Mouse (Mus musculus) liver, embryonic 16.5 days (tissue): ENCODE data around the gene Ckap4. TPM values are rescaled to one million over a fixed set of nuclear protein-coding genes. Genes with fewer than 3 reads are reported as not detected.

Experiments
- ATAC-seq: fragments of 200-750 bp; cut with Nextera tagmentation; 2 replicates; pipeline ENCODE4 v1.8.0; 2017; ENCODE audit warnings: low read depth, mild to moderate bottlenecking, moderate number of reproducible peaks, moderate library complexity
- H3K27ac ChIP-seq: fragments of 300-500 bp; sonication (generic); 2 replicates; pipeline ENCODE4 v1.5.1; 2014; ENCODE audit warnings: mild to moderate bottlenecking, low read length
- H3K27me3 ChIP-seq: fragments of 300-500 bp; sonication (generic); 2 replicates; pipeline ENCODE4 v1.6.1; 2014; ENCODE audit warnings: low read depth, low read length, mixed read lengths; ENCODE audit not compliant: control insufficient read depth, insufficient read depth
- H3K36me3 ChIP-seq: fragments of 300-500 bp; sonication (generic); 2 replicates; pipeline ENCODE4 v1.6.1; 2014; ENCODE audit warnings: mild to moderate bottlenecking; ENCODE audit not compliant: control insufficient read depth, insufficient read depth
- H3K4me1 ChIP-seq: fragments of 300-500 bp; sonication (generic); 2 replicates; pipeline ENCODE4 v1.6.1; 2014; ENCODE audit warnings: low read depth, low read length, mixed read lengths; ENCODE audit not compliant: control insufficient read depth
- H3K4me2 ChIP-seq: fragments of 300-500 bp; sonication (generic); 2 replicates; pipeline ENCODE4 v1.6.1; 2014; ENCODE audit warnings: low read depth, low read length, mixed read lengths
- H3K4me3 ChIP-seq: fragments of 300-500 bp; sonication (generic); 2 replicates; pipeline ENCODE4 v1.5.1; 2014; ENCODE audit warnings: low read depth, mild to moderate bottlenecking, low read length
- H3K9ac ChIP-seq: fragments of 300-500 bp; sonication (generic); 2 replicates; pipeline ENCODE4 v1.6.1; 2014; ENCODE audit warnings: low read depth, low read length
- H3K9me3 ChIP-seq: fragments of 300-500 bp; sonication (generic); replicated peaks from 2 replicates; pipeline ENCODE4 v1.6.1; 2016; ENCODE audit warnings: low read length; ENCODE audit not compliant: control insufficient read depth
- WGBS: fragments of 180-500 bp; shearing (Covaris S2); extraction: QIAGEN DNeasy Blood & Tissue Kit; methylation state at CpG from one replicate; pipeline ENCODE4 v1.1.7; 2014; ENCODE audit not compliant: insufficient replicate concordance; 5-methylcytosine and 5-hydroxymethylcytosine counted together
- polyA plus RNA-seq: library from polyadenylated mRNA; unstranded; fragments of >200 nt; fragmentation: Nextera tagmentation; extraction: Ambion mirVana; gene quantifications from 2 replicates; pipeline ENCODE4 v1.2.1, GENCODE M21; 2015

Gene Ckap4
- polyA plus RNA-seq = 5.1 and 7.4 TPM in 2 replicates

DNA sequence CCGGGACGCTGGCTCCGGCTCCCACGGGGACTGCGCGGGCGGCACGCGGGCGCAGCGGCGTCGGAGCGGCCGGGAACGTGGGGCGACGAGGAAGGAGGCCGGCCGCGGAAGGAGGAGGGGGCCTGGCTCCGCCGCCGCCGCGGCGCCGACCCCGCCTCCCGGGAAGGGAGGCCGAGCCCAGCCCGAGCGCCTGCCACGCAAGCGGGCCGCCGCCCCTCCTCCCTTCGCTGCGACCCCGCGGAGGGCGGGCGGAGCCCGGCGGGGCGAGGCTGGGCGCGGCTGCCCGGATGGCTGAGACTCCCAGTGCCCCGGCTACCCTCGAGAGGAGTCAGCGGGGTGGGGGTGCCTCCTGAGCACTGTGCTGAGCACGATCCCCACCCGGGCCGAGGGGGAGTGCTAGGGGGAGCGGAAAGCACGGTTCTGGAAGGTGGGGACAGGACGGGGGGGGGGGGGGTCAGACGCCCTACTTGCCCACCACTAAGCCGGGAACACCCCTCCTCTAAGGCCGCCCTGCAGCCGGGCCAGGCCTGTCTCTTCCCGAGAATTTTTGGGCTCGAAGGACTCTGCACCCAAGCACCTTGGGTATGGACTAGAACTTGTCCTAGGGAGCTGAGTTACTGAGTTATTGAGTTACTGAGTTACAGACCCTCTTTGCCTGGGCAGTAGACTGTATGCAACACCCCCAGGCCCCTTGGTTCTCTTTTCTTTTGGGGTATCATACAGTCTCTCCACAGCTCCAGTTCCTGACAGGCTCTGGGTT, at the start of gene Ckap4:
Gene Ckap4, minus strand, starts transcription at position 151 of the 760 bp plus-strand sequence.
- peak within 1 kb of the TSS; percentile 62 for H3K9ac ChIP-seq
- WGBS = under 1% methylated on average over 25 of the region's 64 CpGs
- H3K4me3 ChIP-seq = peak within 1 kb of the TSS; percentile 64
- H3K36me3 ChIP-seq = no peaks in the 10 kb centered on the region
- H3K4me1 ChIP-seq = no peaks in the 10 kb centered on the region
- H3K27ac ChIP-seq = peak within 1 kb of the TSS; percentile 45
- H3K27me3 ChIP-seq = peaks cover 44% of the 10 kb centered on the region
- ATAC-seq = peak; percentile 73
- no peaks in the 10 kb centered on the region for H3K9me3 ChIP-seq
- peak within 1 kb of the TSS; percentile 56 for H3K4me2 ChIP-seq

DNA sequence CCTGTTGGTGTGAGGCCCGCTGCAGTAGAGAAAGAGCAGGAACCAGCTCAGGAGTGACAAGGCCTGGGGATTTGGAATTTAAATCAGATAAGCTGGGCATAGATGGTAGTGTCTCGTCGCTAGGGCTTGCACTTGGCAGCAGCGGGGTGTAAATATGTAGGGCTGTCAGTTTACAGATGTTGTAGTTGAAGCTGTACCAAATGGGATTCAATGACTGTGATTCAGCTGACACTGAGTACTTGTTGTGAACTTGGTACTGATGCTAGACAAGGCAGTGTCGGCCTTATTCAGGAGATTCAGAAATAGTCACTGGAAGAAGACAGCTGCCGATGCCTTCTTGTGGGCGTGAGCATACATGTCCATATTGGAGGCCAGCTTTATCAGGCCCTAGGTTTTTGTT, 48.4 kb upstream of the Ckap4 start:
- 72% methylated on average over 7 of the region's 7 CpGs for WGBS
- Histone ChIP-seq H3K9ac (no peak overlapping the region), H3K27ac (no peak overlapping the region), H3K9me3 (no peaks in the 10 kb centered on the region), H3K27me3 (no peaks in the 10 kb centered on the region), H3K36me3 (no peaks in the 10 kb centered on the region), H3K4me2 (no peak overlapping the region), H3K4me3 (no peak overlapping the region), H3K4me1 (peaks cover 18% of the 10 kb centered on the region)
- ATAC-seq = no peak

DNA sequence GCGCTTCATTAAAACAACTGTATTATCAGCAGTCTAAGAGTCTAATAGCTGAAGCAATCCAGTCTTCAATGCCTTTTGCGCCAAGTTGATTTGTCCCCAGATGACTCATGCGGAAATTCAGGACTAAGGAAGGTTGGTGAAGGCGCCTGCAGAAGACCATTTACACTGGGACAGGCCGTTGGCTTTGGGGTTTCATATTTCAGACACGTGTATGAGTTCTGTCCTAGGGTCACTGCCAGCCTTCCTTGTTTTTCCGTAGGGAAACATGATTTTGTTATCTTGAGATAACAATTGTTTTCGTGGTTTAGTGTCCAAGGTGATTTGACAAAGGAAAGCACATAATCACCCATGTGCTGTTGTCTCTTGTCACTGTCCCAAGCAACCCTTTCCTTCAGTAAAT, 47.3 kb upstream of the Ckap4 start:
- Histone ChIP-seq H3K4me2 (no peak overlapping the region), H3K4me1 (peaks cover 18% of the 10 kb centered on the region), H3K4me3 (no peak overlapping the region), H3K9me3 (no peaks in the 10 kb centered on the region), H3K27ac (no peak overlapping the region), H3K27me3 (no peaks in the 10 kb centered on the region), H3K9ac (no peak overlapping the region), H3K36me3 (no peaks in the 10 kb centered on the region)
- ATAC-seq = no peak
- WGBS = 45% methylated on average over 8 of the region's 8 CpGs

DNA sequence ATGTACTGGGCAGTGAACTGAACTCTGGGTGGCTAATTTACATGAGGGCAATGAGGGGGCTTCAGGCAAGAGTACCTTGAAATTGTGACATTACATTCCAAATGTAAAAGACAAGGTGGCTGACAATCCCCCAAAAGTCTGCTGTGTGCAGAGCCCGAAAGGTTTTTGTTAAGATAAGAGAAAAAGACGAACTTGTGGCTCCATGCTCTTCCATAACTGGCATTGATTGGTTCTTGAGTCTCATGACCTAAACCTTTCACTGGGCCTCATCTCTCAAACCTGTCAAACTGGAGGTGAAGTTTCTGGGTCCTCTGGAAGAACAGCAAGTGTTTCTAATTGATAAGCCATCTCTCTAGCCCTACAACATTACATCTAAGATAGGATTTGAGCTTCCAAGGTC, 45.7 kb upstream of the Ckap4 start:
- no peak for ATAC-seq
- H3K4me2 ChIP-seq = peak overlapping the region; percentile 87
- no peak overlapping the region; the same call in 1 of the 2 replicates for H3K9ac ChIP-seq
- no peaks in the 10 kb centered on the region for H3K36me3 ChIP-seq
- peak overlapping the region; percentile 84 for H3K4me3 ChIP-seq
- no peak overlapping the region for H3K27ac ChIP-seq
- H3K4me1 ChIP-seq = peaks cover 29% of the 10 kb centered on the region
- H3K9me3 ChIP-seq = no peaks in the 10 kb centered on the region
- 36% methylated on average over 2 of the region's 2 CpGs for WGBS
- no peaks in the 10 kb centered on the region for H3K27me3 ChIP-seq

DNA sequence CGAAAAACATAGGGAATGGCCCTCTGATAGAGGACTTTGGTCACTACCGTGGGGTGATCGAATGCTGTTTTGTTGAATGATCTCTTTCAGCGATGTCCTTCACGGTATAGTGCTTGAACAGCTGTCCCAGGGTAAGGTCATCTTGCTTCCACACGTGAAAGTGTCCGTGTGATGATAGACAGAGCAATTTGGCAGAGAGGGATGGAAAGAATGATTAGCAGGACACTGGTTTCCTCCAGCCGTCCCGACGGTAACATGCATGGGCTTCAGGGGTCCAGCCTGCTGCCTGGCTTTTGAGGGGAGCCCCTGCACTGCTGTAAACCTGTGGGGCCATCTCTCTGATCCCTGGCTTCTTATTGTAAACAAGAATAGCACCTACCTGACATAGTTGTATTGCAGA, 44.9 kb upstream of the Ckap4 start:
- H3K27me3 ChIP-seq = no peaks in the 10 kb centered on the region
- peaks cover 34% of the 10 kb centered on the region for H3K4me1 ChIP-seq

DNA sequence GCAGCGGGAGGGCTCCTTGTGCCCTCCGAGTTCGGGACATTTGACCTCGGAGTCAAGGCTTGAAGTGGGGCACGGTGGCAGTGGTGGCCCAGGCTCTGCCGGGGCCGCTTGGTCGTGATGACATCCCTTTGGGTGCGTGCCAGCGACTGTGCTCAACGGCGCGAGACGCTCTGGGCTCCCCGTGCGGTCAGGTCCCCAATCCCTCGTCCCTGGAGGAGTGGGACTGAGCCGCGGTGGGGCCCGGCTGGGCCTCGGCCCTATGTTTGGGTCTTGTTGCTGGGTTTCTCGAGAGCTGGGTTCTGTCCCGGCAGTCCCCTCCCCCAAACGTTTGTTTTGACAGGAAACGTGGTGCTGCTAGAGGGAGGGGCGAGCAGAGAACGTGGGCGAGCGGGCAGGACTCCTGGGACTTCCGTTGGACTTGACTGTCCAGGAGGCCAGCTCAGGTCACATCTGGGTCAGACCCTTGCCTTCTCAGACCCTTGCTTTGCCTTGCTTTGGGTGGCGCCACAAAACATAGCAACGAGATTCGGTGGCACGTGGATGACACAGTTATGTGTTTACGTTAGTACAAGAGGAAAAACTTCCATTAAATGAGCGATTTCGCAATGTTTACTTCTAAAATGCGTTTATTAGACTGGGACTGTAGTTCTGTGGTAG, 43.3 kb upstream of the Ckap4 start:
- no peak for ATAC-seq
- Histone ChIP-seq H3K9ac (peak overlapping the region; percentile 77), H3K27ac (peak overlapping the region; percentile 93), H3K4me2 (peak overlapping the region; percentile 87), H3K27me3 (no peaks in the 10 kb centered on the region), H3K9me3 (no peaks in the 10 kb centered on the region), H3K4me3 (peak overlapping the region; percentile 84), H3K4me1 (peaks cover 37% of the 10 kb centered on the region), H3K36me3 (no peaks in the 10 kb centered on the region)
- WGBS = under 1% methylated on average over 38 of the region's 38 CpGs

More for the DNA sequence above, 44.9 kb upstream of the Ckap4 start:
- no peak overlapping the region for H3K9ac ChIP-seq
- H3K27ac ChIP-seq = no peak overlapping the region
- no peak for ATAC-seq
- H3K9me3 ChIP-seq = no peaks in the 10 kb centered on the region
- peak overlapping the region; percentile 87 for H3K4me2 ChIP-seq
- no peaks in the 10 kb centered on the region for H3K36me3 ChIP-seq
- WGBS = 75% methylated on average over 10 of the region's 10 CpGs
- peak overlapping the region; percentile 84 for H3K4me3 ChIP-seq

DNA sequence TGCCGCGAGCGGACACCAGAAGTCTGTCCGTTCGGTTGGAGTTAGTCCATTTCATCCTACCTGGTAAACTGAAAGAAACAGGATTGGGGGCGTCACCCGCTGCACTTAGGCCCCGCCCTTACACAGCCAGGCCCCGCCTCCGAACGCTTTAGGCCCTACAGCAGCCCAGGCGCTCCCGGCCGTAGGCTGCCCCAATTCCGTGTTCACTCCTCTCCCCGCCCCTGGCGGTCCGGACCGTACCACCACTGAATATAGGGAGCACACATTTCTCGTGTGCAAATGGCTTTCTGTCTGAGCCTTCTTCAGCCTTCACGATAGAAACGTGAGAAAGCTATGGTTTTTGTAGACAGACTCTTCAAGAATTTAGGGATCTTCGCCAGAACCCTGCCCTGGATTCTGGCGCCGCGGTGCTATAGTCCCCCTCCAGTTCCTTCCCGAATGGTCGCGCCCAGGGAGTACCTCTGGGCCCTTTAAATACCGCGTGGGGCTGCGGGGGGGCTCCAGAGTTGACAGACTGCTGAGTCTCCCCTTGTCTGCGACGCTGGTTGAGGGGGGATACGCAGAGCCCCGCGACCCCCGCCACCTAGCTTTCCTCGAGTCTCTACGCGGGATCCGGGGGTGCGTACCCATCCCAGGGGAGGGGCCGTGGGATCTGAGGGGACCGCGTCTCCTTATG, 42.7 kb upstream of the Ckap4 start, which contains the start of gene Tcp11l2:
Gene Tcp11l2, plus strand, starts transcription at position 232 of the 676 bp plus-strand sequence.
- no peaks in the 10 kb centered on the region for H3K9me3 ChIP-seq
- WGBS = under 1% methylated on average over 46 of the region's 46 CpGs
- peak within 1 kb of the TSS; percentile 87 for H3K4me2 ChIP-seq
- peak within 1 kb of the TSS; percentile 93 for H3K27ac ChIP-seq
- peak within 1 kb of the TSS; percentile 84 for H3K4me3 ChIP-seq
- ATAC-seq = peak; percentile 92
- H3K27me3 ChIP-seq = no peaks in the 10 kb centered on the region
- H3K36me3 ChIP-seq = no peaks in the 10 kb centered on the region
- peaks cover 37% of the 10 kb centered on the region for H3K4me1 ChIP-seq
- H3K9ac ChIP-seq = peak within 1 kb of the TSS; percentile 77

DNA sequence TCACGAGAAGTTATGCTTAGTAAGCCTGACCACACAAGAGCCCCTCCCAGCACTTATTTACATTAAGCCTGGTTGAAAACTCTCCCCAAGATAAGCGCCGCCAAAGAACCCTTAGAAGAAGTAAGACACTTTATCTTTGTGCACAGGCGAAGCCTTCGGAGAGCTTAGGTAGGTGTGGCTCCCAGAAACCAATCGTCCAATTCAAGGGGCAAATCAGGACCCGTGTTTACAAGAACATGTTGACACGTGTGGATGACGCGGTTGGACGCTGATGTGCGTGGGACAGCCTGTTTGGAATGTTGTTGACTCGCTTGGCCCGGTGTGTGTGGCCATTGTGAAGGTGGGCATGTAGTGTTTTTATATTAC, 42.1 kb upstream of the Ckap4 start:
- peak overlapping the region; percentile 77 for H3K9ac ChIP-seq
- H3K27me3 ChIP-seq = no peaks in the 10 kb centered on the region
- peak; percentile 88 for ATAC-seq
- H3K4me1 ChIP-seq = peaks cover 37% of the 10 kb centered on the region
- peak overlapping the region; percentile 93 for H3K27ac ChIP-seq
- no peaks in the 10 kb centered on the region for H3K9me3 ChIP-seq
- 0% methylated on average over 14 of the region's 14 CpGs for WGBS
- H3K36me3 ChIP-seq = no peaks in the 10 kb centered on the region
- H3K4me2 ChIP-seq = peak overlapping the region; percentile 87
- H3K4me3 ChIP-seq = peak overlapping the region; percentile 84
